Mouse (Mus musculus) ovary, postnatal 14 days (tissue): ENCODE results near the gene Cacna1a.

Source experiments
- DNase-seq: peaks from one replicate; pipeline ENCODE4 v3.0.0; 2022; ENCODE audit warnings: low spot score

The Cacna1a gene

GRCm38 (mm10) chr8:84637946-84638554 lies 249.8 kb downstream of the Cacna1a start:
- no peak for DNase-seq

- DNase-seq = no peak
These were observed 250.4 kb downstream of the Cacna1a start for GRCm38 (mm10) chr8:84638555-84639161.

DNA sequence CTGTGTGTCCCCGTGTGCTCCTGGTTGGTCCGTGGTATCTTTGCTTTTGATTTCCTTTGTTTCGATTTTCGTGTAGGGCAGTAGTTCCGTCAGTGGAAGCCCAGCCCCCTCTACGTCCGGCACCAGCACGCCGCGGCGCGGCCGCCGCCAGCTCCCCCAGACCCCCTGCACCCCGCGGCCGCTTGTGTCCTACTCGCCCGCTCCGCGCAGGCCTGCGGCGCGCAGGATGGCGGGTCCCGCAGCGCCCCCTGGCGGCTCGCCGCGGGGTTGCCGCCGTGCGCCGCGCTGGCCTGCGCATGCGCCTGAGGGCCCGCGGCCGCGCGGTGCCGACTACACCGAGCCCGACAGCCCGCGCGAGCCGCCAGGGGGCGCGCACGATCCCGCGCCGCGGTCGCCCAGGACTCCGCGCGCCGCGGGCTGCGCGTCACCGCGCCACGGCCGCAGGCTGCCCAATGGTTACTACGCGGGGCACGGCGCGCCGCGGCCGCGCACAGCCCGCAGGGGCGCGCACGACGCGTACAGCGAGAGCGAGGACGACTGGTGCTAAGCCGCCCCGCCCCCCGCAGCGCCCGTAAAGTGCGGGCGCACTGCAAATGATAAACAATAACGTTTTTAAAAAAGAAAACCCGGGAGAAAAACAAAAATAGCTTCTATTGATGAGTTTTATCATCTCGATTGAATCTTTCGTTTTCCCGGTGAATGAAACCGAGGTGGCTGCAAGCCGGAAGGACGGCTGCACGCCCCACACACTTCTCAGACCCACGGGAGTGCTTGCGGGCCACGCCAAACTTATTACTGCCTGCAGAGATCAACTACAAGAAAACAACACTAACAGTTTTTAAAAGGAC lies 251.1 kb downstream of the Cacna1a start:
- peak; percentile 95 for DNase-seq

GRCm38 (mm10) chr8:84640010-84640588 lies 251.9 kb downstream of the Cacna1a start:
- DNase-seq = no peak

GRCm38 (mm10) chr8:84640617-84641294 lies 252.5 kb downstream of the Cacna1a start:
- DNase-seq = no peak

GRCm38 (mm10) chr8:84641578-84642361 lies 253.5 kb downstream of the Cacna1a start:
- DNase-seq = no peak

GRCm38 (mm10) chr8:84643019-84643418 lies 254.8 kb downstream of the Cacna1a start:
- no peak for DNase-seq

DNA sequence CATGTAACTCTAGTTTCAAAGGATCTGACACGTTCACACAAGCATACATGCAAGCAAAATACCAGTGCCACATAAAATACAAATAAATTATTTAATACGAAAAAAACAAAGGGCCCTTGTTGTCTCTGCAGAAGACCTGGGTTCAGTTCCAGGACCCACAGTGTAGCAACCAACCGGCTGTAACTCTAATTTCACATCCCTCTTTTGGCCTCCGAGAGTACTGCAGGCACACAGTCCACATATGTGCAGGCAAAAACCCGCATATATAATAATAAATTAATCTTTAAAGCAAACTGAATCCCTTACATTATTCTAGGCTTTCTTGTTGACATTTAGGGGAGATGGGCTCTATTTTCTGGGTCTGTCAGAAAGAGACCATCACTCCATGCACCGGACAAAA lies 258.6 kb downstream of the Cacna1a start:
- DNase-seq = no peak

DNA sequence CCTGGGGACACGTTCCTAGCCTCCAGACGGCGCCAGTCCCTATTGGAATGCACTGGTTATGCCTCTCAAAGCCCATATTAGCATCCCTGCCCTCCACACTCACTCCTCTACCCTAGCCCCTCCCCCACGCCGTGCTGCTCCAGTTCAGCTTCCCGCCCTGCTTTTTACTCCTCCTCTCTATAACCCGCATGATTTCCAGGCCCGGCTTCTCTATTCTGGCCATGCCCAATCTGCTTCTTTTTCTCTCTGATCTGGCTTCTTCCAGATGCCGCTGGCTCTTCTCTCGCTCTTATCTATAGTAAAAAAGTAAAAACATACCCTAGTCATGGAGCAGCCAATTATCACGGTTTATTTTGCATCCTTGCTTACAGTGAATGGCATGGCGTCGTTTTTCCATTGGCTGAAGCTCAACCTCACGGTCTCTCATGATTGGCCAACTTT lies 259.2 kb downstream of the Cacna1a start:
- no peak for DNase-seq

DNA sequence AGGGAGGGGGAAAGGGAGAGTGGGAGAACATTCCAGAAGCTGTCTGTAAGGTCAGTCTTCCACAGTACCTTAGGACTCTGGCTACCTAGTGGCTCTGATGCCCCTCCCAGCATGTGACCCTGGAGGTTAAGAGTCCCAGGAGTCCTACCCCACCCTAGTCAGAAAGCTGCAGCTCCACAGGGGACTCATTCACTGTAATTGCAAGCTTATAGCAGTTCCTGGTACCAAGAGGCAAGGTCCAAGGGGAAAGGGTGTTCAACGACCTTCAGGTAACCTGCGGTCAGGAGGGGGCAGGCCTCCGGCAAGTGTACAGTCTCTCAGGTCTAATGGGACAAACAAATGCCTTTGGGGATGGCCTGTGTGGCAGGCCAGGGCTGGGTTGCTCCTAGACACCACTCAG lies 262.0 kb downstream of the Cacna1a start:
- no peak for DNase-seq

DNA sequence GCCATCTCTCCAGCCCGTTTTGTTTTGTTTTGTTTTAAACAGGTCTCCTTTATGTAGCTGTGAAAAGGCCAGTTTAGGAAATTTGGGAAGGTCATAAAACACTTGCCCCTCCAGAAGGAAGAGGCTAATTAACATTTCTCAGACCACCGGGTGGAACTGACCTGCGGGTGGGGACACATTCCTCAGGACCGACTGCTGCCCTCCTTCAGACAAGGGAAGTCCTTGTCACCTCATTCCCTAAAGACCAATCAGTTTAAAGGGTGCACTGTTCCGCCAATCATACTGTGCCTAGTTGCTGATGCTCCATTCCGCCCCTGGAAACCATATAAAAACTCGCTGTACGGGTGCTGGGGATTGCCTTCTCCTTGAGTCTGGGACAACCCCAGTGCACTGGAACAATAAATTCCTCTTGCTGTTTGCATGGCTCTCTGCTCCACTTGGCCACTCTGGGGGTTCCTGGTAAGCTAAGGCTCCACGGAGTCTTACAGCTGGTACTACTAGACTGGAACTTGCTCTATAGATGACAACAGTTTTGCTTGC lies 264.9 kb downstream of the Cacna1a start:
- DNase-seq = no peak

DNA sequence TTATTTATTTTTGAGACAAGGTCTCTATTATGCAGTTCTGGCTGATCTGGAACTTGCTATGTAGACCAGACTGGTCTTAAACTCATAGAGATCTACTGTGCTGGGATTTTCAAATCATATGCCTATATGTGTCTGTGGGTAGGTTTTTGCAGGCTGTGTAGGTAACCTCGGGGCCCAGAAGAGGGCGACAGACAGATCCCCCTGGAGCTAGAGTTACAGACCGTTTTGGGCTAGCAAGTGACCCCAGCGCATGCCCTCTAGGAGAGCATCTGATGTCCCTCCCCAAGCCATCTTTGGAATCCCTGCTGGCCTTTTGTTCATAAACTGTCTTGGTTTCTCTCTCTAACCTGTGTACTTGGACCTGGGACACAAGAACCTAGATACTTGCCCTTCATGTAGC lies 266.4 kb downstream of the Cacna1a start:
- no peak for DNase-seq

GRCm38 (mm10) chr8:84655336-84656190 lies 267.3 kb downstream of the Cacna1a start:
- no peak for DNase-seq

GRCm38 (mm10) chr8:84656191-84656525 lies 267.9 kb downstream of the Cacna1a start:
- DNase-seq = no peak

GRCm38 (mm10) chr8:84656641-84657126 lies 268.4 kb downstream of the Cacna1a start:
- peak; percentile 50 for DNase-seq

DNA sequence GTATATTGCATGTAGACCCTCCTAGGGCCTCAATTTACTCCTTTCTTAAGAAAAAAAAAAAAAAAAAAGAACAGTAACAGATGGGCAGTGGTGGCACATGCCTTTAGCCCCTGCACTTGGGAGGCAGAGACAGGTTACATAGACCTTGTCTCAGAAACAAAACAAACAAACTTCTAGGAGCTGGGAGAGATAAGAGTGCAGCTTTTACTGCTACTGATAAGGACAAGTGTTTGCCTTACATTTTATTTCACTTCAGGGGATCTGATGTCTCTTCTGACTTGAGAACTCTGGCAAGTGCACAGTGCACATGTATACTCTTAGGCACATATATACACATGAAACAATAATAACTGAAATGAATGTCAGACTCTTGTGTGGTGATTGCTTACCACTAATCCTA lies 269.0 kb downstream of the Cacna1a start:
- no peak for DNase-seq

GRCm38 (mm10) chr8:84657680-84658079 lies 269.4 kb downstream of the Cacna1a start:
- DNase-seq = no peak

- DNase-seq = no peak
These were observed 270.7 kb downstream of the Cacna1a start for GRCm38 (mm10) chr8:84658951-84659350.

GRCm38 (mm10) chr8:84659936-84660818 lies 271.9 kb downstream of the Cacna1a start:
- DNase-seq = peak; percentile 43
